11 mouse cellular contexts compared by ENCODE assay signal in genomic region chr14:73123786-73124185, GRCm38 (mm10). TPM values are rescaled to one million over a fixed set of nuclear protein-coding genes. Genes with fewer than 3 reads are reported as not detected.
DNase-seq lines count a peak whose midpoint lies in the region; ATAC-seq and TF ChIP-seq lines count a peak whose summit lies in the region.
"Had no signal": no experiment of that assay in that cellular context is flagged by ENCODE, and none has a peak within 500 bp of the region (broad histone marks: within the 10 kb centered on the region; RNA-seq: fewer than 3 reads in every experiment).

No protein-coding gene starts in this region.

- H3K27ac ChIP-seq in heart, postnatal 0 days (ENCODE audit: low read depth) = no peak overlapping the region; the same call in 1 of the 2 replicates
- no peak overlapping the region for H3K27ac ChIP-seq in heart, embryonic 10.5 days
- H3K27ac ChIP-seq in midbrain, embryonic 16.5 days (ENCODE audit: low read length) = no peak overlapping the region
- H3K27ac ChIP-seq: hindbrain, embryonic 14.5 days; limb, embryonic 13.5 days had no signal

- no peaks in the 10 kb centered on the region for H3K9me3 ChIP-seq in heart, postnatal 0 days (replicated peaks; ENCODE audit: control insufficient read depth, low read length)
- H3K9me3 ChIP-seq in heart, embryonic 10.5 days = no peaks in the 10 kb centered on the region
- no peaks in the 10 kb centered on the region for H3K9me3 ChIP-seq in G1E (replicated peaks)
- no peaks in the 10 kb centered on the region for H3K9me3 ChIP-seq in midbrain, embryonic 16.5 days (replicated peaks; ENCODE audit: control insufficient read depth, low read length, poor library complexity, severe bottlenecking)
- H3K9me3 ChIP-seq: limb, embryonic 13.5 days had no signal

- no peak overlapping the region for H3K4me2 ChIP-seq in heart, postnatal 0 days (ENCODE audit: low read depth, low read length)
- H3K4me2 ChIP-seq in midbrain, embryonic 16.5 days (ENCODE audit: low read length) = no peak overlapping the region
- H3K4me2 ChIP-seq: hindbrain, embryonic 14.5 days; limb, embryonic 13.5 days had no signal

- no peaks in the 10 kb centered on the region for H3K27me3 ChIP-seq in heart, postnatal 0 days (ENCODE audit: control insufficient read depth, insufficient read depth, low read length)
- H3K27me3 ChIP-seq in heart, embryonic 10.5 days (ENCODE audit: insufficient read depth, poor library complexity, severe bottlenecking) = no peaks in the 10 kb centered on the region
- H3K27me3 ChIP-seq in G1E (ENCODE audit: insufficient read depth, low read length) = no peaks in the 10 kb centered on the region
- H3K27me3 ChIP-seq in midbrain, embryonic 16.5 days (ENCODE audit: control insufficient read depth, insufficient read depth, low read depth, low read length) = no peaks in the 10 kb centered on the region
- H3K27me3 ChIP-seq: limb, embryonic 13.5 days had no signal

- 38% methylated on average over 9 of the region's 9 CpGs for WGBS in heart, postnatal 0 days
- WGBS in heart, embryonic 10.5 days = 49% methylated on average over 9 of the region's 9 CpGs
- whole genome bisulfite sequencing in midbrain, embryonic 16.5 days = 84% methylated on average over 9 of the region's 9 CpGs

- no peak overlapping the region for H3K4me3 ChIP-seq in heart, postnatal 0 days (ENCODE audit: low read depth, low read length)
- no peak overlapping the region for H3K4me3 ChIP-seq in heart, embryonic 10.5 days
- no peak overlapping the region; the same call in 1 of the 2 replicates for H3K4me3 ChIP-seq in G1E (ENCODE audit: low read depth, low read length)
- H3K4me3 ChIP-seq in midbrain, embryonic 16.5 days (ENCODE audit: low read depth, low read length) = no peak overlapping the region
- H3K4me3 ChIP-seq: limb, embryonic 13.5 days had no signal

- ATAC-seq in heart, postnatal 0 days (ENCODE audit: insufficient read depth, low read depth) = no peak; the same call in 1 of the 2 replicates
- ATAC-seq in G1E (ENCODE audit: extremely low read depth, insufficient number of reproducible peaks, low FRiP score, poor library complexity, severe bottlenecking) = peak; percentile 91
- no peak for ATAC-seq in midbrain, embryonic 16.5 days

- 0 out of 2 replicates have a peak, but pooled peaks have one; percentile 42 for TF ChIP-seq EP300 in heart, postnatal 0 days (IDR thresholded peaks at IDR 0.05; ENCODE audit: low read depth)

- H3K36me3 ChIP-seq in heart, postnatal 0 days (replicated peaks; ENCODE audit: control insufficient read depth, insufficient read depth, low read length) = no peaks in the 10 kb centered on the region
- H3K36me3 ChIP-seq in heart, embryonic 10.5 days = no peaks in the 10 kb centered on the region
- no peaks in the 10 kb centered on the region for H3K36me3 ChIP-seq in G1E (replicated peaks)
- H3K36me3 ChIP-seq in midbrain, embryonic 16.5 days (ENCODE audit: control insufficient read depth, insufficient read depth, low read length) = no peaks in the 10 kb centered on the region
- H3K36me3 ChIP-seq: limb, embryonic 13.5 days had no signal

- H3K4me1 ChIP-seq in heart, postnatal 0 days (ENCODE audit: control insufficient read depth, insufficient read depth) = no peaks in the 10 kb centered on the region
- peaks cover 11% of the 10 kb centered on the region for H3K4me1 ChIP-seq in heart, embryonic 10.5 days
- H3K4me1 ChIP-seq in G1E (ENCODE audit: insufficient read depth, low read depth, low read length) = peaks cover 72% of the 10 kb centered on the region
- no peaks in the 10 kb centered on the region for H3K4me1 ChIP-seq in midbrain, embryonic 16.5 days (ENCODE audit: control insufficient read depth, insufficient read depth, low read length)

- no peak for TF ChIP-seq CTCF in heart, postnatal 0 days (IDR thresholded peaks at IDR 0.05; ENCODE audit: low read depth)
- no peak for TF ChIP-seq CTCF in G1E (IDR thresholded peaks at IDR 0.05; ENCODE audit: low read depth, low read length)

- no peak overlapping the region for H3K9ac ChIP-seq in heart, postnatal 0 days (replicated peaks; ENCODE audit: low read depth, low read length)
- no peak overlapping the region for H3K9ac ChIP-seq in midbrain, embryonic 16.5 days (ENCODE audit: low read depth, low read length)
- H3K9ac ChIP-seq: hindbrain, embryonic 14.5 days; limb, embryonic 13.5 days had no signal

- DNase-seq in heart, postnatal 0 days (ENCODE audit: low spot score) = no peak
- DNase-seq in heart, embryonic 10.5 days (ENCODE audit: low spot score) = no peak
- peak; percentile 64 for DNase-seq in G1E (ENCODE audit: low spot score)
- peak; percentile 32 for DNase-seq in kidney, postnatal 14 days
- peak; percentile 74 for DNase-seq in naive thymus-derived CD4-positive, alpha-beta T cell, adult 2 months (ENCODE audit: low read depth)
- no peak for DNase-seq in layer of hippocampus, adult 9-10 months (ENCODE audit: low spot score)
- DNase-seq in layer of hippocampus, adult 8-10 months (ENCODE audit: low spot score in 2 of 2) = no peak
- DNase-seq: adrenal gland, adult 8-10 months had no signal

RNA-seq across cellular contexts. Expression of gene Rcbtb2, which starts 0.9 kb away (rescaled TPM):
- 57.5 and 68.5 TPM in 2 replicates for total RNA-seq in heart, postnatal 0 days (2014; rRNA removed; ENCODE audit: low replicate concordance)
- polyA plus RNA-seq in heart, postnatal 0 days (2015; fragmentation: Nextera tagmentation; extraction: Ambion mirVana) = 44.9 and 47.8 TPM in 2 replicates
- polyA plus RNA-seq in heart, embryonic 10.5 days (2016; fragmentation: Nextera tagmentation; extraction: Ambion mirVana) = 81.2 and 99.9 TPM in 2 replicates
- total RNA-seq in G1E (2014; fragmentation: Nextera tagmentation) = 29.1 and 34.8 TPM in 2 replicates
- total RNA-seq in G1E (2017) = 47.2 and 49.9 TPM in 2 replicates
- polyA plus RNA-seq in G1E (2012) = 21.9 and 24.4 TPM in 2 replicates
- polyA plus RNA-seq in midbrain, embryonic 16.5 days (2015; fragmentation: Nextera tagmentation; extraction: Ambion mirVana) = 53.0 and 64.5 TPM in 2 replicates
- total RNA-seq in layer of hippocampus, adult 8-10 months (2022) = 10 to 100 TPM; 25.4 to 41.4 (median 32.9) TPM

Comparison
In these comparisons a context has a peak if more than half of its experiments do, and no peak if none do; other contexts are left out.
1. DNase-seq: peak in G1E (single experiment), kidney, postnatal 14 days (single experiment) and naive thymus-derived CD4-positive, alpha-beta T cell, adult 2 months (single experiment); none in heart, postnatal 0 days (single experiment), heart, embryonic 10.5 days (single experiment), layer of hippocampus, adult 9-10 months (single experiment) and layer of hippocampus, adult 8-10 months (0 of 2).